Mouse (Mus musculus): ENCODE data around the gene Atp7a. TPM values are rescaled to one million over a fixed set of nuclear protein-coding genes. Genes with fewer than 3 reads are reported as not detected.

Atp7a gene
- total and polyA plus RNA-seq, 3 experiments, result 1.7 to 2.2 TPM; not detected in 1

DNA sequence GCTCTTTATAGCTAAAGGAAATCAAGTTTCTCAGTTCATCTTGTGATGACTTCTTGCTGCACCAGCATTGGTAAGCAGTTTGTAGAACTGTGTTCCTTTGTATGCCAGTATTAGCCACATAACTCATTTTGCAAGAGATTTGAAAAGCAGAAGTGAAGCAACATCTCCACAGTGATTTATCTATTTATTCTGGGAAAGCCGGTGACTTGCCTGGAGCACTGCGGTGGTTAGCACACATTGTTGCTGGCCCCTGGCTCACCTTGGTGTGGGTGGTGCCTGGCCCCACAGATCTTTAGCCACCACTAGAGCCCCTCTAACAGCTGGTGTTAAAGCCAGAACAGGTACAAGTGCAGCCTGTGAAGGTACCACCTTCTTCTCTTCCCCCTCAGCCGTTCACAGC is 107.8 kb downstream of the Atp7a start:
- Histone ChIP-seq H3K4me3 (ENCODE audit: control insufficient read depth in 1 of 2, insufficient read depth in 1 of 2, low read depth in 2 of 2, low read length in 2 of 2) (no peak overlapping the region), H3K79me2 (ENCODE audit: control insufficient read depth, insufficient read depth, low read length, poor library complexity) (no peaks in the 10 kb centered on the region), H3K9ac (ENCODE audit: control insufficient read depth, low read depth, low read length, poor library complexity, severe bottlenecking) (no peak overlapping the region), H3K36me3 (ENCODE audit: control insufficient read depth in 1 of 2, insufficient read depth in 2 of 2, low read length in 2 of 2) (peaks cover 0 to 5% of the 10 kb centered on the region in 2 experiments; a peak in 1 of 4 replicates), H3K27me3 (ENCODE audit: control insufficient read depth in 1 of 2, insufficient read depth in 2 of 2, low read length in 2 of 2) (no peaks in the 10 kb centered on the region), H3K9me3 (replicated peaks; ENCODE audit: insufficient read depth, low read length) (no peaks in the 10 kb centered on the region), H3K4me1 (ENCODE audit: control insufficient read depth in 1 of 2, insufficient read depth in 2 of 2, low read length in 2 of 2) (peaks cover 2 to 7% of the 10 kb centered on the region in 2 experiments; a peak in 2 of 4 replicates), H3K27ac (ENCODE audit: control insufficient read depth, low read depth, low read length) (no peak overlapping the region)
- TF ChIP-seq MYC (IDR thresholded peaks at IDR 0.05; ENCODE audit: low read depth, low read length), result no peak
- TF ChIP-seq RCOR1 (IDR thresholded peaks at IDR 0.05; ENCODE audit: low read depth, low read length), result 0 out of 2 replicates have a peak, but pooled peaks have one; percentile 29
- peak; percentile 7 for DNase-seq (ENCODE audit: low read depth, low spot score)

- peaks cover 0 to 7% of the 10 kb centered on the region in 2 experiments; a peak in 2 of 4 replicates for H3K36me3 ChIP-seq (ENCODE audit: control insufficient read depth in 1 of 2, insufficient read depth in 2 of 2, low read length in 2 of 2)
- H3K4me3 ChIP-seq (ENCODE audit: control insufficient read depth in 1 of 2, insufficient read depth in 1 of 2, low read depth in 2 of 2, low read length in 2 of 2), result no peak overlapping the region
- no peak for DNase-seq (ENCODE audit: low read depth, low spot score)
- H3K9me3 ChIP-seq (replicated peaks; ENCODE audit: insufficient read depth, low read length), result no peaks in the 10 kb centered on the region
- no peaks in the 10 kb centered on the region for H3K79me2 ChIP-seq (ENCODE audit: control insufficient read depth, insufficient read depth, low read length, poor library complexity)
- H3K27ac ChIP-seq (ENCODE audit: control insufficient read depth, low read depth, low read length), result no peak overlapping the region
- TF ChIP-seq MYC (IDR thresholded peaks at IDR 0.05; ENCODE audit: low read depth, low read length) (no peak), E2F4 (IDR thresholded peaks at IDR 0.05; ENCODE audit: borderline replicate concordance, low read depth, low read length) (no peak), JUND (IDR thresholded peaks at IDR 0.05; ENCODE audit: low read depth, low read length) (no peak), CHD2 (IDR thresholded peaks at IDR 0.05; ENCODE audit: low read length) (no peak), BHLHE40 (IDR thresholded peaks at IDR 0.05; ENCODE audit: borderline replicate concordance, low read depth, low read length) (no peak)
- no peaks in the 10 kb centered on the region for H3K27me3 ChIP-seq (ENCODE audit: control insufficient read depth in 1 of 2, insufficient read depth in 2 of 2, low read length in 2 of 2)
- no peak overlapping the region for H3K9ac ChIP-seq (ENCODE audit: control insufficient read depth, low read depth, low read length, poor library complexity, severe bottlenecking)
- H3K4me1 ChIP-seq (ENCODE audit: control insufficient read depth in 1 of 2, insufficient read depth in 2 of 2, low read length in 2 of 2), result peaks cover 4 to 10% of the 10 kb centered on the region in 2 experiments; a peak in 3 of 4 replicates
Measured at GRCm38 (mm10) chrX:106135484-106135883, 108.4 kb downstream of the Atp7a start.

DNA sequence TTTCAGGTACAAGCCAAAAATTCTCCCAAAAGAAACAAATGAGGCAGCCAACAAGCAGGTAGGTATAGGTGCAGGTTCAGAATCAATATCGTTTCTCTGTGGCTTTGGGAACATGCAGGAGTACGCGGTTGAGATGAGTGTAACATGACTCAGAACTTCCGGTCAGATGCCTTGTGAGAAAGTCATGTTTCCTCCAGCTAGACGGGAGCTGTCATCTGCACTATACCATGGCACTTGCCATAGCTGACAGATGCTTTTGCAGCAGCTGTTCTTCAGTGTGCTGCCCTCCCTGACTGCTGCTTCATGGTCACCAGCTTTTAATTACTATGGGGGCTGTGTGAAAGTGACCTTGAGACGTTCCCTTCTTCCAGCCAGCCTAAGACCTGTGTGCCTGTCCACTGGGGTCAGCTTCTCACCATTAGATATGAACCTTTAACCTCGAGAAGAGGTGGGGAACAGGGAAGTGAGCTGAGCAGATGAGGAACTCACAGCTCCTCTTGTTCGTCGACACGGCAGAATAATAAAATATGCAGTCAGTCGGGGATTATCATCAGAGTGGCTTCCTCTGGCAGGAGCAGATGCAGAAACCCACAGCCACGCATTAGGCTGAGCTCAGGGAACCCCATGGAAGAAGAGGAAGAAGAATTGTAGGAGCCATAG is 109.0 kb downstream of the Atp7a start:
- Histone ChIP-seq H3K9me3 (replicated peaks; ENCODE audit: insufficient read depth, low read length) (no peaks in the 10 kb centered on the region), H3K27ac (ENCODE audit: control insufficient read depth, low read depth, low read length) (peak overlapping the region; percentile 32; the same call in 1 of the 2 replicates), H3K27me3 (ENCODE audit: control insufficient read depth in 1 of 2, insufficient read depth in 2 of 2, low read length in 2 of 2) (no peaks in the 10 kb centered on the region), H3K9ac (ENCODE audit: control insufficient read depth, low read depth, low read length, poor library complexity, severe bottlenecking) (peak overlapping the region; percentile 32), H3K79me2 (ENCODE audit: control insufficient read depth, insufficient read depth, low read length, poor library complexity) (no peaks in the 10 kb centered on the region), H3K4me3 (ENCODE audit: control insufficient read depth in 1 of 2, insufficient read depth in 1 of 2, low read depth in 2 of 2, low read length in 2 of 2) (peak overlapping the region; percentile 29 to 46), H3K4me1 (ENCODE audit: control insufficient read depth in 1 of 2, insufficient read depth in 2 of 2, low read length in 2 of 2) (peaks cover 4 to 10% of the 10 kb centered on the region in 2 experiments; a peak in 3 of 4 replicates), H3K36me3 (ENCODE audit: control insufficient read depth in 1 of 2, insufficient read depth in 2 of 2, low read length in 2 of 2) (peaks cover 0 to 8% of the 10 kb centered on the region in 2 experiments; a peak in 2 of 4 replicates)
- TF ChIP-seq USF2 (IDR thresholded peaks at IDR 0.05; ENCODE audit: borderline replicate concordance in 1 of 2, insufficient read depth in 1 of 2, low read depth in 1 of 2, low read length in 2 of 2) (no peak), ETS1 (IDR thresholded peaks at IDR 0.05; ENCODE audit: low read depth, low read length) (no peak), MXI1 (IDR thresholded peaks at IDR 0.05; ENCODE audit: low read depth, low read length) (no peak), SMC3 (IDR thresholded peaks at IDR 0.05; ENCODE audit: low read depth, low read length) (no peak), RCOR1 (IDR thresholded peaks at IDR 0.05; ENCODE audit: low read depth, low read length) (no peak), MEF2A (IDR thresholded peaks at IDR 0.05; ENCODE audit: extremely low read depth, insufficient replicate concordance, low read depth, low read length, poor library complexity, severe bottlenecking) (no peak), NELFE (IDR thresholded peaks at IDR 0.05; ENCODE audit: low read depth, low read length) (no peak), BHLHE40 (IDR thresholded peaks at IDR 0.05; ENCODE audit: borderline replicate concordance, low read depth, low read length) (no peak), POLR2AphosphoS2 (IDR thresholded peaks at IDR 0.05; ENCODE audit: low read length) (no peak), MAZ (IDR thresholded peaks at IDR 0.05; ENCODE audit: low read depth, low read length) (no peak), ZNF384 (IDR thresholded peaks at IDR 0.05; ENCODE audit: low read depth, low read length) (no peak), MYB (IDR thresholded peaks at IDR 0.05; ENCODE audit: low read depth, low read length) (no peak)
- peak; percentile 57 for DNase-seq (ENCODE audit: low read depth, low spot score)

All from MEL (cell line).